Mouse (Mus musculus) layer of hippocampus, adult 8-10 months (tissue): ENCODE measurements around the gene Trpc2. TPM values are rescaled to one million over a fixed set of nuclear protein-coding genes. Genes with fewer than 3 reads are reported as not detected.
A peak's percentile ranks its signal among the peaks of the same experiment; 100 is the strongest.
"Not testable (repeated sequence)": the region's sequence is repeated elsewhere in the genome, so short reads cannot be mapped to it uniquely, and the experiment has no call there.

Experiments used
- DNase-seq, 2 experiments: peaks; one replicate each; pipeline ENCODE4 v3.0.0; 2022; ENCODE audit warnings: low spot score in 2 of 2
- total RNA-seq, 4 experiments: library from RNA; stranded (reverse); gene quantifications; 2 replicates each; pipeline ENCODE4 v1.2.4; 2022

Gene Trpc2
- total RNA-seq, result 1 to 10 TPM in 3 of 4 experiments, not detected in 1; 1.4 to 2.4 (median 1.8) TPM

- DNase-seq, result no peak
Measured at GRCm38 (mm10) chr7:102082816-102083215, at the start of gene Trpc2. Gene Trpc2 (plus strand): TSS chr7:102083116.

GRCm38 (mm10) chr7:102034904-102035303 lies 48.0 kb upstream of the Trpc2 start:
- no peak for DNase-seq

- no peak for DNase-seq
Measured at GRCm38 (mm10) chr7:102035534-102035933, 47.4 kb upstream of the Trpc2 start.

DNA sequence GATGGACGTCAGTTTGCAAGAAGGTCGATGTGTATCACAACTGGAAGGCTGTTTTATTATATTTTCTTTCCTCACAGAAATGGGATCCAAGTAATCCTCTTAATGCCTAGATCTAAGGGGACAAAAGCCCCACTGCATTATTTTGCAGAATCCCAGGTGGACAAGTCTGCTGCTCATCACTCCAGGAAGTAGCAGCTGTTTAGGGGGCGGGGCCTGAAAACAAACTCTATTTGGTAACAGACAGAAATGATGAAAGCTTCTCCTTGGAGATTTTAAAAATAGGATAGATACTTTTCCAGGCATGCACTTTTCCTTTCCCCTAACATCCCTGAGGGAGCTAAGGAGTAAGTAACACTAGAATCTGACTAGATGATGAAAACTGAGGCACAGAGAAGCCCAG lies 45.6 kb upstream of the Trpc2 start:
- DNase-seq, result no peak

- DNase-seq, result no peak
Measured at GRCm38 (mm10) chr7:102042314-102042713, 40.6 kb upstream of the Trpc2 start.

DNA sequence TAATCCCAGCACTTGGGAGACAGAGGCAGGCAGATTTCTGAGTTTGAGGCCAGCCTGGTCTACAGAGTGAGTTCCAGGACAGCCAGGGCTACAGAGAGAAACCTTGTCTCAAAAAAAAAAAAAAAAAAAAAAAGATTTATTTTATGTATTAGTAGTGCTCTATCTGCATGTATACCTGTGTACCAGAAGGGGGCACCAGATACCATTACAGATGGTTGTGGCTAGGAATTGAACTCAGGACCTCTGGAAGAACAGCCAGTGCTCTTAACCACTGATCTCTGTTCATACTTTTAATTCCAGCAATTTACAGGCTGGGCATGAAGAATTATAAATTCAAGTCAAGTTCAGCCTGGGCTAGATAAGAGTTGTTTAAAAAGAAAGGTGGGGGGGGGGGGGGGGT lies 34.4 kb upstream of the Trpc2 start:
- DNase-seq, result not testable (repeated sequence)

DNA sequence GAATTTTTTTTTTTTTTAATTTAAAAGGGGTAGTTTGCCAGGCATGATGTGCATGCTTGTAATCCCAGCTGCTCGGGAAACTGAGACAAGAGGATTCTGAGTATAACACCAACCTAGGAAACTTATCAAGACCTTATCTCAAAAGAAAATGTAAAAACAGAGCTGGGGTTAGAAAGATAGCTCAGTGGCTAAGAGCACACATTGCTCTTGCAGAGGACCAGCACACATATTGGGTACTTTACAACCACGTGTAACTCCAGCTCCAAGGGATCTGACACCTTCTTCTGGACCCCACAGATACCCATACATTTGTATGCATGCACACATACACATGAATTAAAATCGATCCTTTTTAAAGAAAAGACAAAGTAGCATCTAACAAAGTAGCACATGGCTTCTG lies 21.6 kb upstream of the Trpc2 start:
- DNase-seq, result no peak

DNA sequence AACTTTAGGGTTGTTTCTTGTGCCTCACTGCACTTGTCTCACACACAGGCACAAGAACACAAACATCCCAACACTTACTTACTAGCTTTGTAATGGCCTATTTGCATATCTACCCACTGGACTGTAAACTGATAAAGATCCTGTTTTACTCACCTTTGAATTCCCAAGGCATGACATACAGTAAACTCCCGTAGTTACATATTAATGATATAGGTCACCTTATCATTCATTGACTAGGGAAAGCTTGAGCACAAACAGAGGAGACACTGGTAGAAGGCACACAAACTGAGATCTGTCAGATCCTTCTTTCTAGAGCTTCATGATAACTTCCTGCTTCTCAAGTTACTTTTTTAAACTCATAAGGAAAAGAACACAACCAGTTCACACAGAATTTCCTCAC lies 20.7 kb upstream of the Trpc2 start:
- no peak for DNase-seq

- no peak for DNase-seq
Measured at GRCm38 (mm10) chr7:102063891-102064290, 19.0 kb upstream of the Trpc2 start.

GRCm38 (mm10) chr7:102064655-102065045 lies 18.3 kb upstream of the Trpc2 start:
- DNase-seq, result no peak

DNA sequence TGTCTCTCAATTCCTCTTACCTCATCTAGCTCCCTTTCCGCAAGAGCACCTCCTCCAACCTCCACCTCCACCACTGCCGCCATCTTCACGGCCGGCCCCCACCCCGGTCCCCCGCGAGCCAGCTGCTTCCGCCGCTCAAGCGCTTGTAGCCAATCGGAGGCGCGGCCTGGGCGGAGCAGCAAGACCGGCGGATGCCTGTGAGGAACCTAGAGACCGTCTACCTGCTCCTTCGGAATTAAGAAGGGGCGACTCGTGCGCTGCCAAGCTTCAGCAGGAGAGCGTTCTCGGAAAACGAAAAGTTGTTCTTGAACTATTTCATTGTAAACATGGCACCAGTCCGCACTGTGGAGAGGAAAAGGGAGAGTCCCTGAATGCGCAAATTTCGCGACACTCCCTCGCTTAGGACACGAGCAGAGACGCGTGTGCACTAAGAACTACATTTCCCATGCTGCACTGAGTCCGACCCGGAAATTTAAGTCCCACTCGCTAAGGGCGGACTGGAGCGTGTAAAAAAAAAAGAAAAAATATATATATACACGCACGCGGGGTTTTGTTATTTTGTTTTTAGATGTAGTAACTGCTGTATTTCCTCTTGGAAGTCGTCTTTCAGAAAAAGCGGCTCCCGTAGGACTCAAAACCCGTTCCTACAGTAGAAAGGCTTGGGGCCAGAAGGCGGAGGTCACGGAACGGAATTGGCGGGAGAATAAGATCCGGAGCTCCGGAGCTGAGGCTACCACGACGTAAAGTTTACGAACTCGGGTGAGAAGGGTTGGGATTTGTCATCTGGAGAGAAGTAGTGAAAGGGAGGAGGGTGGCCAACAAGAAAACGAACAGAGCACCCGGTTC lies 17.6 kb upstream of the Trpc2 start, which contains the start of the genes Rnf121, Xndc1 and Xntrpc:
TSS of gene Rnf121 (minus strand) at position 424 of the 846 bp plus-strand sequence.
TSS of gene Xndc1 (plus strand) at position 466 of the 846 bp plus-strand sequence.
TSS of gene Xntrpc (plus strand) at position 668 of the 846 bp plus-strand sequence.
- DNase-seq, result peak; percentile 91 to 93

- DNase-seq, result no peak
Measured at GRCm38 (mm10) chr7:102066363-102066762, 16.6 kb upstream of the Trpc2 start.

DNA sequence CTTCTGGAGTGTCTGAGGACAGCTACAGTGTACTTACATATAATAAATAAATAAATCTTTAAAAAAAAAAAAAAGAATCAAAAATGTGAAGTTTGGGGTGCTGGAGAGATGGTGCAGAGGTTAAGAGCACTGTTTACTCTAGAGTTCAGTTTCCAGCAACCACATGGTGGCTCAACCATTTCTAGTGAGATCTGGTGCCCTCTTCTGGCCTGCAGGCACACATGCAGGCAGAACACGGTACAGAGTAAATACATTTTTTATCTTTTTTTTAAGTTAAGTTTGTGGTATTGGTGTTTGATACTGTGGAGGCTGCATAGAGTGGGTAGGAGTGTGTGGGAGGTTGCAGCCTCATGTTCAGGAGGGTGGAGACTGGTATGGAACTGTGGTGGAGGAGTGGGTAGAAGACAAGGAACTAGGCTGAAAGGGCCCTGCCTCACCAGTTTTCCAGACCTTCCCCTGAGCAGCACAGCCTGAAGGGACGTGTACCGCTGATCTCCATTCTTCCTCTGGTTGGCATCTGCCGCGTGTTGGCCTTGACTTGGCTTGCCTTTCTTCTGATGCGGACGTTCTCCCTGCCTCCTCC lies 6.1 kb upstream of the Trpc2 start:
- DNase-seq, result no peak

GRCm38 (mm10) chr7:102078517-102078916 lies 4.4 kb upstream of the Trpc2 start:
- peak in 1 of 2 experiments; percentile 31 for DNase-seq

GRCm38 (mm10) chr7:102080311-102080710 lies 2.6 kb upstream of the Trpc2 start:
- DNase-seq, result no peak

GRCm38 (mm10) chr7:102081784-102082183 lies 1.1 kb upstream of the Trpc2 start:
- DNase-seq, result no peak

GRCm38 (mm10) chr7:102084041-102084696 lies 1.3 kb downstream of the Trpc2 start:
- DNase-seq, result no peak

GRCm38 (mm10) chr7:102087336-102087735 lies 4.4 kb downstream of the Trpc2 start:
- DNase-seq, result peak; percentile 27 to 39

DNA sequence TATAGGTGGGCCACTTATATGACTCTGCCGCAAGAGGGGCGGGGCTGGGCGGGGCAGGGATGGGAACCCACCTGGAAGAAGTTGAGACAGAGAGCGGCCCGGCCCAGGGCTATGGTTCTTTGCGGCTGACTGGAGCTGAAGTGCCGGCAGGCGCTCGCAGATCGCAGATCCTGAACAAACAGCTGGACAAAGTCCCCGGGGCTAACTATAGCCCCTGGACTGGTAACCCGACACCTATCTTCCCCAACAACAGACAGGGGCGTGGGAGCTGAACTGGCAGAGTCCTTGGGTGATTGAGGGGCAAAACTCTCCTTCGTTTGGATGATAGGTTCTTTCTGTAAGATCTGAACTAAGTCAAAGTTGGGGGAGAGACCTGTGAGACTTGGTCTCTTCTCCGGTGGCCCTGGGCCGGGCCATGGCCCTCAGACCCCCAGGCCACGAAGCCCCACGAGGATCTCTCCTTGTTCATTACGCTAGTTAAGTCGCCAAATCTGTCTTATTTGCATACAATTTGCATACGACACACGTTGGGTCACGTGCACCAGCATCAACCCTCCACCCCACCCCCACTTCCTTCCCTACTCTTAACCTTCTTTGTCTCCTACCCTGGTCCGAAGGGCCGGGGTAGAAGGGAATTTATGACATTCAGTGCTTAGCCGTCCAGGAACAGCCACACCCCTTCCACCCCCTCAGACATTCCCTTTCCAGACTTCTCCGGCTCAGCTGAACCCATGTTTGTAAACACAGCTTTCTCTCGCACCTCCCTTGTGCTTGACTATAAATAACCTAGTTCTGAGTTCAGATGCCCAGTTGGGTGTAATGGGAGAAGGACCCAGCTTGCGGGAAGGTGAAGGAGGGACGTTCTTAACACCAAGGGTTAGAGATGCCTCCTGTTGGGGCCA lies 17.1 kb downstream of the Trpc2 start:
- DNase-seq, result no peak

GRCm38 (mm10) chr7:102100868-102101267 lies 18.0 kb downstream of the Trpc2 start:
- no peak for DNase-seq

DNA sequence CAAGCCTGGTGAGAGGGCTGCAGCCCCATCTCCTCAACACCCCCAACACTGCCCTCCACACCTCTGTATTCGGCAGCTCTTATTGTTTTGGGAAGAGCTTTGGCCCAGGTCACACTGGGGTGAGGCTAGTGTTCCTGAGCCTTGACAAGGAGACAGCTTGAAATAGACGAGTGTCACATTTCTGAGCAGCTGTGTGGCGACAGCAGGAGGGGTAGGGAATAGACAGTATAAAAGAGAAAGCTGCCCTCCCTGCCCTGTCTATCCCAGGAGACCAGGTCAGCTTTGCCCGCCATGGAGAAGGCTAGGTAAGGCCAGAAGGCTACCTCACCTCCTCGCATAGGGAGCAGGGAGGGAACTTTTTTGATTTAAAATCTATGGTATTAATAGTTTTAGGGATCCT lies 18.6 kb downstream of the Trpc2 start, which contains the start of gene Art1:
TSS of gene Art1 (plus strand) at position 257 of the 400 bp plus-strand sequence.
- no peak for DNase-seq
